Mouse (Mus musculus) hindbrain, embryonic 15.5 days (tissue): ENCODE measurements around the gene 1700025G04Rik. TPM values are rescaled to one million over a fixed set of nuclear protein-coding genes. Genes with fewer than 3 reads are reported as not detected.

Experiments
- ATAC-seq: fragments of 200-750 bp; cut with Nextera tagmentation; 2 replicates; pipeline ENCODE4 v1.8.0; 2017; ENCODE audit warnings: low read depth, moderate number of reproducible peaks, moderate TSS enrichment; ENCODE audit not compliant: low FRiP score
- H3K27ac ChIP-seq: fragments of 300-500 bp; sonication (generic); replicated peaks from 2 replicates; pipeline ENCODE4 v1.5.1; 2015; ENCODE audit warnings: mild to moderate bottlenecking, inconsistent platforms
- H3K27me3 ChIP-seq: fragments of 300-500 bp; sonication (generic); 2 replicates; pipeline ENCODE4 v1.6.1; 2015; ENCODE audit warnings: control low read depth, inconsistent platforms
- H3K36me3 ChIP-seq: fragments of 300-500 bp; sonication (generic); 2 replicates; pipeline ENCODE4 v1.6.1; 2015; ENCODE audit warnings: control low read depth, inconsistent platforms
- H3K4me1 ChIP-seq: fragments of 300-500 bp; sonication (generic); replicated peaks from 2 replicates; pipeline ENCODE4 v1.6.1; 2015; ENCODE audit warnings: control low read depth, inconsistent platforms
- H3K4me2 ChIP-seq: fragments of 300-500 bp; sonication (generic); 2 replicates; pipeline ENCODE4 v1.6.1; 2015; ENCODE audit warnings: moderate library complexity, mild to moderate bottlenecking, inconsistent platforms
- H3K4me3 ChIP-seq: fragments of 300-500 bp; sonication (generic); 2 replicates; pipeline ENCODE4 v1.5.1; 2015; ENCODE audit warnings: mild to moderate bottlenecking, inconsistent platforms
- H3K9ac ChIP-seq: fragments of 300-500 bp; sonication (generic); 2 replicates; pipeline ENCODE4 v1.6.1; 2015; ENCODE audit warnings: inconsistent platforms
- H3K9me3 ChIP-seq: fragments of 300-500 bp; sonication (generic); 2 replicates; pipeline ENCODE4 v1.6.1; 2016; ENCODE audit warnings: control low read depth, inconsistent platforms
- WGBS: fragments of 180-500 bp; shearing (Covaris S2); methylation state at CpG from one replicate; pipeline ENCODE4 v1.1.7; 2015; 5-methylcytosine and 5-hydroxymethylcytosine counted together
- polyA plus RNA-seq: library from polyadenylated mRNA; unstranded; fragments of >200 nt; fragmentation: Nextera tagmentation; extraction: Ambion mirVana; gene quantifications from 2 replicates; pipeline ENCODE4 v1.2.1, GENCODE M21; 2015

Gene 1700025G04Rik
- polyA plus RNA-seq, 1 experiment from 2014 or later, result 33.9 TPM

DNA sequence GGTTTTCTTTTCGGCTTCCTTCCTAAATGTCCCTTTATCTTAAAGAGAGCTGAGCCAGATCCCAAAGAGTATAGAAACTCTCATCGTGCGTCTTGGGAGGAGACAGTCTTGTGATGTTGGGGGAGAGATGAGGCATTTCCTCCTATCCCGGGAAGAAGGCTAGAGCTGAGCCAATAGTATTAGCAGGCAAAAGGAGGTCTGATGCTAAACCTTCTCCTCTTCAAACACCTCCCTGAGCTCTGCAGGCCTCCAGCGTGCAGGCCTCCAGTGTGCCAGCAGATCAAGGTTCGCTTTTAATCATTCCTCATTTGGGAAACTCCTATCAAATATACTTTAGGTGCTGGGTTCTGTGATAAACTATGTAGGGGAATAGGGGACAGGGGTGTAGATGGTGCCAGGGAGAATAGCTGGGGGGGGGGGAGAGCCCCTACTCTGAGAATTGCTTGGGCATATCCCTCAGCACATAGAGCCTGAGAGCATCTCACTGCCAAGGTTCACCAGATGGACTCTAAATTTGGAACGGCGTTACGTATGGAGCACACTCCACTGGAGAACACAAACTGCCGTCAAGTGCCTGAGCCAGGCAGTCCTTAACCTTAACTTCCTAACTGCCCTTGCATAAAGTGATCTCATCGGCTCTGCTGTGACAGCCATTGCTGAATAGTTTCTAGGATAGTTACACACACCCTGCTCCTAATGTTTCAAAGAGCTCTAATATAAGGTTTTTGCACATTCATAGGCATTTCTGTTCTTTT lies 103.7 kb downstream of the 1700025G04Rik start:
- no peak overlapping the region for H3K4me2 ChIP-seq
- H3K4me1 ChIP-seq, result peaks cover 50% of the 10 kb centered on the region
- WGBS, result 71% methylated on average over 11 of the region's 11 CpGs
- H3K4me3 ChIP-seq, result no peak overlapping the region
- no peak overlapping the region for H3K9ac ChIP-seq
- H3K9me3 ChIP-seq, result no peaks in the 10 kb centered on the region
- H3K27me3 ChIP-seq, result no peaks in the 10 kb centered on the region
- H3K27ac ChIP-seq, result no peak overlapping the region
- no peak for ATAC-seq
- no peaks in the 10 kb centered on the region for H3K36me3 ChIP-seq

DNA sequence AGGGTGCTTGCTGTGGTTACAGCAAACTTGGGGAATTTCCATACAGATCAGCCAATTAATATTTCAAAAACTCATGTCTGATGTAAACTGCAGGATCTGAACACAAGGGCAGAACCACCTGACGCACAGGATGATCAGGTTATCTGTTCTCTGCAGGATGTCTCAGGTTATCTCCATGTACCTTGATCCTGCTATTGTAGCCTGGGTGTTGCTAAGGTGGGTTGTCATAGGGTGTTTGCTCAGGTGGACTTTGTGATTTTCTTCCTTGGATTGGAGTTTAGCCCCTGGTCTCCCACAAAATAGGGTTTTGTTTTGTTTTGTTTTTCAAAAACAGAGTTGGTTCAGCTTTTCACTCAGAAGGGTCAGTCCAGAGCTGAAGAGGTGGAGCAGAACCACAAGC lies 104.9 kb downstream of the 1700025G04Rik start:
- peak overlapping the region; percentile 63 for H3K27ac ChIP-seq
- no peaks in the 10 kb centered on the region for H3K27me3 ChIP-seq
- peaks cover 56% of the 10 kb centered on the region for H3K4me1 ChIP-seq
- no peak overlapping the region for H3K4me2 ChIP-seq
- H3K4me3 ChIP-seq, result no peak overlapping the region
- H3K9me3 ChIP-seq, result no peaks in the 10 kb centered on the region
- ATAC-seq, result no peak
- H3K36me3 ChIP-seq, result no peaks in the 10 kb centered on the region
- H3K9ac ChIP-seq, result no peak overlapping the region
- WGBS, result 97% methylated on average over 1 of the region's 1 CpGs

DNA sequence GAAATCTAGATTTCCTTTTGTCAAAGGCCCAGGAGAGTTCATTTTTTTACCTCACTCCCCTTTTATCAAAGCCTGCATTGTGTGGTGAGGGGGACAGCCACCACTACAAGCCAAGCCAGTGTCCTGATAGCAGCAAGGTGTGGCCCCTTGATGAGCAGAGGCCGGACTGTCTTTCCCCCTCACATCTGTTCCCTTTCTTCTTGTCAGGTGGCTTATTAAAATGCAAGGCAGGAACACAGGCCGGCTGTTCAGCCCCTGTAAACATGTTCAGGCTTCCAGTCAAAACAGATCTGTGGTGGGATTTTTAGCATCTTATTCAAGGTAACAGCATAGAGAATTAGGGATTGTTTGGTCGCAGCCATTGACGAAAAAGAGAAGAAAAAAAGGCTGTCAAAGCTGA lies 105.9 kb downstream of the 1700025G04Rik start:
- peak overlapping the region; percentile 63 for H3K27ac ChIP-seq
- H3K4me2 ChIP-seq, result no peak overlapping the region
- no peak for ATAC-seq
- H3K4me1 ChIP-seq, result peaks cover 54% of the 10 kb centered on the region
- no peaks in the 10 kb centered on the region for H3K36me3 ChIP-seq
- H3K27me3 ChIP-seq, result no peaks in the 10 kb centered on the region
- WGBS, result 23% methylated on average over 4 of the region's 4 CpGs
- H3K9me3 ChIP-seq, result no peaks in the 10 kb centered on the region
- no peak overlapping the region for H3K4me3 ChIP-seq
- no peak overlapping the region for H3K9ac ChIP-seq

DNA sequence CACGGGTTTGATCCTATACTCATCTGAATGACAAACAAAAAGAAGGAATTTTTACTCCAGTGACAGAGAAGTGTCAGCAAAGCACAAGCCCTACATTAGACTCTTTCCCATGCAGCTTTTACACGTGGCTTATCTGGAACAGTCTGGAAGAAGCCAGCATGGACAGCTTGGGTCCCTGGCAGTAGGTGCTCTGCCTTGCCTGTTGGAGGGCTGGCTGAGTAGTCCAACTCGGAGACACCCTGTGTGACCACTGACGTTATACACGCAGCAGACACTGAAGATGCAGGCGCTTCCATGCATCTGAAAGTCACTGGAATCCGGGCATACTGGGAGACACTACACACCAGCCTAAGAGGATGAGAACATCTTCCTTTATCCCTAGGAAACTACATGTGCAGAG lies 109.4 kb downstream of the 1700025G04Rik start:
- Histone ChIP-seq H3K4me2 (no peak overlapping the region), H3K4me1 (peaks cover 40% of the 10 kb centered on the region), H3K36me3 (no peaks in the 10 kb centered on the region), H3K27ac (no peak overlapping the region), H3K27me3 (no peaks in the 10 kb centered on the region), H3K4me3 (no peak overlapping the region), H3K9me3 (no peaks in the 10 kb centered on the region), H3K9ac (no peak overlapping the region)
- no peak for ATAC-seq
- 79% methylated on average over 7 of the region's 7 CpGs for WGBS

DNA sequence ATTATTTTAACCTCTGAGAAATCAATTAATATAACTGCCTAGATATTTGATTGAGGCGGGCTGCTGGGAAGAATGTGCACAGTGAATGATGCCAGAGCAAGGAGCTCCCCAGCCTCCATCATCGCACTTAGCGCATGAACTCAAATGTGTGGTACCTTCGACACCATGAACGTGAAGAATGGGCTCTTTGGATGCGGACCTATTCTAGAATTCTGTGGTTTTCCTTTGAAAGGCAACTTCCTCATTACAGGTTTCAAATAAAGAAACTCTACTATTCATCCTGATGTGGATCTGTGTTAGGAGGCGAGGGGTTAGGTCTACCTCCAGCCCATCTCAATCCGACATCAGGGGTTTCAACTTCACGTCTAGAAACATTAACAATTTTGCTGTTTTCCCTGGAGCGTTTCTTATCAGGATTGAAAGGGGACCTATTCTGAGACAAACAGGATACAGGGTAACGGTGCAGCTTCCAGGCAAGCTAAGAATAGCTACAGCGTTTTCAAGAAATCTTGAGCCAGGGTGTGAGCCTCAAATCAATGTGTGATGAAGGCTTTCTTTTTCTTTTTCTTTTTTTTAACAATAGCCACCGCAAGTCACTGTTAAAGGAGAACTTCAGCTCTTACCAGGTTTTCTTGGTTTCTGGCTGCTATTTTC lies 110.0 kb downstream of the 1700025G04Rik start:
- peaks cover 35% of the 10 kb centered on the region for H3K4me1 ChIP-seq
- WGBS, result 76% methylated on average over 13 of the region's 13 CpGs
- ATAC-seq, result no peak

DNA sequence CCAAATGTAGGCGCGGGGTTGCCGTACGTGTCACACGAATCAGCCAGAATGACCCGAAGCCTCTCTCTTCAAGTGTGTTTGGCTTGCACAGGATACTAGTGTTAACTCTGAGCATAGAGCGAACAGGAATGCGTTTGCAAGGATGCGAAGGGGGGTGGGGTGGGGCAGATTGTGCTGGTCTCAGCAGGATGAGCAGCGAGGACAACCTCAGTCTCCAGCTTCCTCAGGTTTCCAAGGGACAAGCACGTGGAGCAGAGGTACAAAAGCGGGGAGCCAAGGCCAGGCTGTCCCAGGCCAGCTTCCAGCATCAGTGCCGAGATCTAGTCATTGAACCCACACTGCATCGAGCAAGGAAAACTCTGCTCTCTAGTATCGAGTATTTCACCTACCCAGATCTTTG lies 111.2 kb downstream of the 1700025G04Rik start:
- Histone ChIP-seq H3K9me3 (no peaks in the 10 kb centered on the region), H3K36me3 (no peaks in the 10 kb centered on the region), H3K4me1 (peaks cover 23% of the 10 kb centered on the region), H3K4me3 (no peak overlapping the region), H3K9ac (no peak overlapping the region), H3K4me2 (no peak overlapping the region), H3K27ac (no peak overlapping the region), H3K27me3 (no peaks in the 10 kb centered on the region)
- WGBS, result 87% methylated on average over 15 of the region's 15 CpGs
- no peak for ATAC-seq

More for the DNA sequence above, 110.0 kb downstream of the 1700025G04Rik start:
- no peak overlapping the region for H3K4me2 ChIP-seq
- H3K9me3 ChIP-seq, result no peaks in the 10 kb centered on the region
- H3K9ac ChIP-seq, result no peak overlapping the region
- no peaks in the 10 kb centered on the region for H3K36me3 ChIP-seq
- H3K27me3 ChIP-seq, result no peaks in the 10 kb centered on the region
- H3K27ac ChIP-seq, result no peak overlapping the region
- no peak overlapping the region for H3K4me3 ChIP-seq

DNA sequence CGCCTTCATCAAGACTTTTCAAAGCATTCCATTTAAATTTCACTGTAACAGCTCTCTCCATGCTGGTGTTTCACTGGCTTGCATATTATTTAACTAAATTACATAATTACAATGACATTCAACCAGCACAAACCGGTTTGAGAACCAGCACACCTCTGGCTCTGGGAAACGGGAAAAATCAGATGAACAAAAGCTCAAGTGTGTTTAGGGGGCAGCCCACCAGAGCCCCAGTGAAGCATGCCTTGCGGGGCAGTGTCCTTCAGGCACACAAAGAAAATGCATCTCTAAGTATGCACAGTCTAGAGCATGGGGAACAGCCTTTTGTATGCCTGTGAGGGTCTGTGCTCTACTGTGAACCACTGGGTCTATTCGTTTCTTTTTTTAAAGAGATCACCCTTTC lies 112.3 kb downstream of the 1700025G04Rik start:
- H3K27me3 ChIP-seq, result no peaks in the 10 kb centered on the region
- no peak overlapping the region for H3K4me3 ChIP-seq
- H3K9ac ChIP-seq, result no peak overlapping the region
- H3K4me2 ChIP-seq, result no peak overlapping the region
- peak overlapping the region; percentile 70 for H3K27ac ChIP-seq
- no peaks in the 10 kb centered on the region for H3K9me3 ChIP-seq
- ATAC-seq, result no peak
- no peaks in the 10 kb centered on the region for H3K36me3 ChIP-seq
- whole genome bisulfite sequencing, result 28% methylated on average over 5 of the region's 5 CpGs
- H3K4me1 ChIP-seq, result peaks cover 15% of the 10 kb centered on the region

DNA sequence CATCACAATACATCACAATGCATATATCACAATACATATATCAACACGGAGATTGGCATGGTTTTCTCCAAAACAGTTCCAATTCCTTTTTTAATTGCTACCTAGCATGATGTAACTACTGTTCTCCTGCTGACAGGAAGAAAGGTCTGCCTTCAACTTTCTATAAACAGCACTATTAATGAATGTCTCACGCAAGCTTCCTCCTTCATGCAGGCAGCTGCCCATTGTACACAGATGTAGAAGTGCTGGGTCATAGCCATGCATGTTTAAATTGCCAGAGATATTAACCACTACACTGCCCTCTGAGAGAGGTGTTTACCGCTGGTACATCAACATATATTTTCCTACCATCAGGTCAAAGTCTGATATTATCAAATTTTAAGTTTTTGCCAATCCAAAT lies 113.1 kb downstream of the 1700025G04Rik start:
- Histone ChIP-seq H3K4me3 (no peak overlapping the region), H3K4me2 (no peak overlapping the region), H3K9me3 (no peaks in the 10 kb centered on the region), H3K27me3 (no peaks in the 10 kb centered on the region), H3K27ac (no peak overlapping the region), H3K9ac (no peak overlapping the region), H3K36me3 (no peaks in the 10 kb centered on the region), H3K4me1 (peaks cover 15% of the 10 kb centered on the region)
- 73% methylated on average over 3 of the region's 3 CpGs for WGBS
- no peak for ATAC-seq

DNA sequence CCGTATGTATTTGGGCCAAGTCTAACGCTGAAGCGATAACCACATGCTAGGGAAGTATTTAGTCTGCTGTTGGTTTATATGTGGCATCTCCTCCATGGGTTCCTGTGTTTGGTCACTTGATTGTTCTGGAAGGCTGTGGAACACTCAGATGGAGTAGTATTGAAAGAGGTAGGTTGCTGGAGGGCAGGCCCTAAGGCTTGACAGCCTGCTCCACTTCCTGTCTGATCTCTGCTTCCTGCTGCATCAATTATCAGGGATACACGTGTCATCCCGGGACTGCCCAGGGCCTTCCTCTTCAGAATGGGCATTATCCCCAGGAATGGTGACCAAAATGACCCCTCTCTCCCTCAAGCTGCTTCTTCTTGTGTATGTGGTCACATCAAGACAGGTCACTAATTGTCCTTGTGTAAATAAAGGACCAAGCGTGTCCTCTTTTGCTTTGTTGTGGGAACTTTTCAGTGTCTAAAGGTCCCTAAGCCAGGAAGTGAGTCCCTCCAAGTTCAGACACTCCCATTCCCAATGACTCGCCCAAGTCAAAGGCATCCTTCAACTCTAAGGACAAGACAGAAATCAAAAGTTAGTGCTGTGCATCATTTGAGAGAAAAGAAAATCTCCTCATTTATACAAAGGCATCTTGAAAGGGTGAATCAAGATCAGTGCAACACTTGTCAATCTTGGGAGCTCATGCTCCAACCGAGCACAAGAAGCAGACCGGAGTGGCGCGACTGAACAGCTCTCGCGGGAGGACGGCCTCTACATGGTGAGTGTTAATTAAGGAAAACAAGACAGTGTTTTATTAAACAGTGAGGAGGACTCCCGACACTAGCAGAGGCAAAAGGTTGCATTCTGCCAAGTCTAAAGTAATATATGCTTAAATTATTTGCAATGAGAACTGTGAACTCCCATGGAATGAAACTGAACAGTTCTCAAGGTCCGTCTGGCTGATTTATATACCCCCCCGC lies 114.2 kb downstream of the 1700025G04Rik start:
- ATAC-seq, result 0 out of 2 replicates have a peak, but pooled peaks have one; percentile 7

DNA sequence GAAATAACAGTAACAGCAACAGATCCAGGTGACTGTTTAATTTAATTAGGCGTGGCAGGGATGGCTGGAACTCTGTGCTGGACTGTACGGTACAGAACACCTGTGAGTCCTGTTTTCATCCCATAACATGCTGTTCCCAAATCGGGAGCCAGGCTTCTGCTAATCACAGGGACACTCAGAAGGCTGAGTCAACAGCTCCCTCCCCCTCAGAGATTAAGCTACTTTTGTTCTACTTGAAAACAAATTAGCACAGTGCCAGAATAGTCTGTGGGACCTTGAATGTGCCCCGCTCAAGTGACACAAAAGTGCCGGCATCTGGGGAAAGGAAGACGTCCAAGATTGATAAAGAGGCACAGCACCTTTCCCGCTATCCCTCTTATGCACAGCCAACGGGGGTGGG lies 115.0 kb downstream of the 1700025G04Rik start:
- H3K9me3 ChIP-seq, result no peaks in the 10 kb centered on the region
- no peak overlapping the region for H3K4me3 ChIP-seq
- ATAC-seq, result 0 out of 2 replicates have a peak, but pooled peaks have one; percentile 1
- 67% methylated on average over 8 of the region's 8 CpGs for WGBS
- no peak overlapping the region for H3K4me2 ChIP-seq
- peaks cover 8% of the 10 kb centered on the region for H3K4me1 ChIP-seq
- H3K27me3 ChIP-seq, result no peaks in the 10 kb centered on the region
- no peaks in the 10 kb centered on the region for H3K36me3 ChIP-seq
- no peak overlapping the region for H3K9ac ChIP-seq
- H3K27ac ChIP-seq, result no peak overlapping the region

More for the DNA sequence above, 114.2 kb downstream of the 1700025G04Rik start:
- WGBS, result 65% methylated on average over 17 of the region's 17 CpGs
- H3K4me1 ChIP-seq, result peaks cover 15% of the 10 kb centered on the region
- H3K36me3 ChIP-seq, result no peaks in the 10 kb centered on the region
- H3K4me3 ChIP-seq, result no peak overlapping the region
- no peaks in the 10 kb centered on the region for H3K27me3 ChIP-seq
- no peak overlapping the region for H3K4me2 ChIP-seq
- H3K9me3 ChIP-seq, result no peaks in the 10 kb centered on the region
- no peak overlapping the region for H3K9ac ChIP-seq
- no peak overlapping the region for H3K27ac ChIP-seq

DNA sequence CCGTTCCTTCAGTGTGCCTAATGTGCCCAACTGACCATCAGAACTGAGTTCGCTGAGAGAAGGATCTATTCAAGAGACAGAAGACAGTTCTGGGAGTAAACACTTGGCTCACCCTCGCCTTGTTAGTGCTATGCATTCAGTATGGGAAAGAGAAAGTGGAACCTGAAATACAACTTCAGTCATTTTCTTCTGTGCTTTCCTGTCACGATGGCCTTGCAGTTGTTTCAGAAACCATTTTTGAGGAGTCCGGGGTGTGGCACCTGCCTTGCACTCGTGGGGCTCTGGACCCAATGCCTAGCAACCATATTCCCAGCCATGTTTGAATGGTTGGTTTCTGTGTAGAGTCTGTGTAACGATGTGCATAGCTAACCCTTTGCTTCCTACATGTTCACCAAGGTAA lies 115.5 kb downstream of the 1700025G04Rik start:
- Histone ChIP-seq H3K4me3 (no peak overlapping the region), H3K4me1 (peaks cover 8% of the 10 kb centered on the region), H3K9me3 (no peaks in the 10 kb centered on the region), H3K4me2 (no peak overlapping the region), H3K27me3 (no peaks in the 10 kb centered on the region), H3K9ac (no peak overlapping the region), H3K36me3 (no peaks in the 10 kb centered on the region), H3K27ac (no peak overlapping the region)
- ATAC-seq, result no peak
- 88% methylated on average over 7 of the region's 7 CpGs for WGBS
